ENCODE assay signal across 9 mouse cellular contexts in genomic region chr1:58195541-58195940, GRCm38 (mm10). TPM values are rescaled to one million over a fixed set of nuclear protein-coding genes. Genes with fewer than 3 reads are reported as not detected.
DNase-seq lines count a peak whose midpoint lies in the region; ATAC-seq lines count a peak whose summit lies in the region.
"Had no signal": no experiment of that assay in that cellular context is flagged by ENCODE, and none has a peak within 500 bp of the region (broad histone marks: within the 10 kb centered on the region; RNA-seq: fewer than 3 reads in every experiment).

No protein-coding gene starts in this region.

- H3K4me3 ChIP-seq in heart, embryonic 10.5 days = 0 out of 2 replicates have a peak overlapping the region, but pooled peaks have one; percentile 18
- no peak overlapping the region for H3K4me3 ChIP-seq in liver, embryonic 11.5 days (ENCODE audit: low read depth, low read length)

- H3K4me2 ChIP-seq in liver, embryonic 11.5 days = peak overlapping the region; percentile 47

- H3K27ac ChIP-seq in heart, embryonic 10.5 days = no peak overlapping the region
- H3K27ac ChIP-seq in liver, embryonic 11.5 days (ENCODE audit: low read depth, low read length) = no peak overlapping the region

- ATAC-seq in liver, embryonic 11.5 days (replicated peaks; ENCODE audit: low FRiP score) = no peak

- intact Hi-C loops in left cerebral cortex, postnatal 14 days (cut with DNase I) = no loop called here

- no peaks in the 10 kb centered on the region for H3K9me3 ChIP-seq in heart, embryonic 10.5 days
- H3K9me3 ChIP-seq in liver, embryonic 11.5 days (ENCODE audit: control insufficient read depth, low read length) = no peaks in the 10 kb centered on the region

- 10% methylated on average over 10 of the region's 10 CpGs for WGBS in heart, embryonic 10.5 days
- WGBS in liver, embryonic 11.5 days = 11% methylated on average over 10 of the region's 10 CpGs

- H3K9ac ChIP-seq in liver, embryonic 11.5 days (ENCODE audit: low read depth, low read length) = no peak overlapping the region

- H3K36me3 ChIP-seq in heart, embryonic 10.5 days = no peaks in the 10 kb centered on the region
- no peaks in the 10 kb centered on the region for H3K36me3 ChIP-seq in liver, embryonic 11.5 days (ENCODE audit: control insufficient read depth, insufficient read depth, low read length)

- no peak for DNase-seq in heart, embryonic 10.5 days (ENCODE audit: low spot score)
- no peak for DNase-seq in heart, adult 18-20 months
- peak; percentile 67 for DNase-seq in T-cell, adult 2 months (ENCODE audit: low spot score)
- no peak for DNase-seq in liver, embryonic 11.5 days (ENCODE audit: low spot score)
- DNase-seq in spleen, postnatal 10 days (ENCODE audit: low spot score in 2 of 2) = peak; percentile 9 to 61
- DNase-seq in left cerebral cortex, adult 8-10 months (ENCODE audit: low spot score in 2 of 2) = no peak
- no peak for DNase-seq in left cerebral cortex, postnatal 14 days (ENCODE audit: low spot score in 2 of 2)
- no peak for DNase-seq in kidney, adult 18-20 months

- peaks cover 16% of the 10 kb centered on the region; the same call in 1 of the 2 replicates for H3K27me3 ChIP-seq in heart, embryonic 10.5 days (ENCODE audit: insufficient read depth, poor library complexity, severe bottlenecking)
- H3K27me3 ChIP-seq in liver, embryonic 11.5 days (replicated peaks; ENCODE audit: control insufficient read depth, insufficient read depth, low read length) = no peaks in the 10 kb centered on the region

- H3K4me1 ChIP-seq in heart, embryonic 10.5 days = 0 out of 2 replicates have a peak, but pooled peaks cover 4% of the 10 kb centered on the region
- no peaks in the 10 kb centered on the region for H3K4me1 ChIP-seq in liver, embryonic 11.5 days (replicated peaks; ENCODE audit: control insufficient read depth, insufficient read depth, low read length)

RNA-seq across cellular contexts. Expression of gene Aox4, which starts 14.7 kb away (rescaled TPM):
- polyA plus RNA-seq in heart, embryonic 10.5 days (2016; fragmentation: Nextera tagmentation; extraction: Ambion mirVana) = 1.1 and 2.7 TPM in 2 replicates
- total RNA-seq in heart, adult 18-20 months (2021) = not detected
- 1.7 and 2.3 TPM in 2 replicates for polyA plus RNA-seq in liver, embryonic 11.5 days (2014; fragmentation: Nextera tagmentation; extraction: Ambion mirVana)
- total RNA-seq in left cerebral cortex, adult 8-10 months (2022) = 1 to 10 TPM; 3.0 to 4.0 (median 3.4) TPM
- 10 to 100 TPM in 1 of 2 experiments, 1 to 10 TPM in 1; 8.0 to 11.5 TPM for total RNA-seq in left cerebral cortex, postnatal 14 days (2021)
- polyA plus RNA-seq: C2C12 had no signal

Comparison
In these comparisons a context has a peak if more than half of its experiments do, and no peak if none do; other contexts are left out.
1. DNase-seq: peak in T-cell, adult 2 months (single experiment) and spleen, postnatal 10 days (2 of 2); none in heart, embryonic 10.5 days (single experiment), heart, adult 18-20 months (0 of 2), liver, embryonic 11.5 days (single experiment), left cerebral cortex, adult 8-10 months (0 of 2), left cerebral cortex, postnatal 14 days (0 of 2) and kidney, adult 18-20 months (single experiment).